Mouse (Mus musculus) spleen, embryonic (tissue): ENCODE results near the gene Tulp1.

Experiments used
- CTCF ChIA-PET: fragments of 350-600 bp; sonication (Branson Sonifier 250); formaldehyde crosslinking; loops from one replicate; lab custom pipeline; 2022; lab: Charles Lee

Tulp1 gene

DNA sequence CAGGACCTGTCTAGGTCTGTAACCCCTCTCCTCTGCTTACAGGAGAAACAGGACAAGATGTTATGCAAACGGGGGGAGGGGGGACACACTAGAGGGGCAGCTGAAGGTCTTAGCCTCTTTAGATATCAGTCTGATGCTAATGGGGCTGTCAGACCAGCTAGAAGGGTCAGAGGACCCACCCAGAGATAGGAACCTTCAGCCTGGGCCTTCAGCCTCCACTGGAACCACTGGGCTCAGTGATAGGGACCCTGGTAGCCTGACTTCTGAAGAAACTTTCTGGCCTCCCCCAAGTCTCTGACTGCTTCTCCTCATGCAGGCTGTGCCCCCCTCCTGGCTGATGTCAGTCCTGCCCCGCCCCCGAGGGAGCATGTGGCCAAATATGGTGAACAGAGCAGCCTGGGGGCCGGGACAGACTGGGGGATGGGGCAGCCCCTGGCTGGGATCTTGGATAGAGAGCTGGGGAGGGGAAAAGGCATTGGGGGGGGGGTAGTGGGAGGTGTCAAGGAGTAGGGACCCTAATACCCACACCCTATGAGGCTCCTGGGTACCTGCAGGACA lies 20.9 kb downstream of the Tulp1 start:
- CTCF ChIA-PET = no interaction called here

DNA sequence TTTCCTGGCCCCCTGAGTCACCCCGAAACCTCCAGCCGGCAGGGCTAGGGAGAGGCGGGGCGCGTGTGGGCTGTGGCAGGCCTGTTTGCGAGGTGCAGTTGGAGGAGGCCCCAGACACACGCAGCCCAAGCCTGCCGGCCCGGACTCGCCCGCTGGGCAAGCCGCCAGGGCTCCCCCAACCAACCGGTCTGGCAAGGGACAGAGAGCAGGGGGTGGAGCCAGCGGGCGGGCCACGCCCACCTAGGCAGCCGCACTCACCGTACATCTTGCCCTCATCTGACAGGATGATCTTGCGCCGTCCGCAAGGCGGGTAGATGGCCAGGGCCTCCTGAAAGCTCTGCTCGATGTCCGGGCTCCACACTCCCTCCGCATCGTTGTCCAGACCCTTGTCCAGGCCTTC lies 23.9 kb downstream of the Tulp1 start:
- CTCF ChIA-PET = no interaction called here

DNA sequence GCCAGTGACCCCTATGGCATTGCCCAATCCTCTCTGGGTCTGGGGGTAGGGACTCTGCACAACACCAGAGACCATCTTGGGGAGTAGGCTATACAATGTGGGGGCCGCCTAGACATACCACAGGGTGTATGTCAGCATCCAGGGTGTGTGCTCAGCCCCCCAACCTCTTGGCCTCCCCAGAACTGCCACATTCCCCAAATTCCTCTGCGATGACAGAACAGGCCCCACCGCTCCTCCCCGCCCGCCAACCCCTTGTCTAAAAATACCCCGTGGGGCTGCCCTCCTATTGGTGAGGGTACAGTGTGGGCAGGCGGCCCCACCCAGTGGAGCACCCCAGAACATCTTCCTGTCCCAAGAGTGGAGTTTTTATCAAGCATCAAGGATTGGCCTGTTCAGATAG lies 24.4 kb downstream of the Tulp1 start:
- CTCF ChIA-PET = no interaction called here

DNA sequence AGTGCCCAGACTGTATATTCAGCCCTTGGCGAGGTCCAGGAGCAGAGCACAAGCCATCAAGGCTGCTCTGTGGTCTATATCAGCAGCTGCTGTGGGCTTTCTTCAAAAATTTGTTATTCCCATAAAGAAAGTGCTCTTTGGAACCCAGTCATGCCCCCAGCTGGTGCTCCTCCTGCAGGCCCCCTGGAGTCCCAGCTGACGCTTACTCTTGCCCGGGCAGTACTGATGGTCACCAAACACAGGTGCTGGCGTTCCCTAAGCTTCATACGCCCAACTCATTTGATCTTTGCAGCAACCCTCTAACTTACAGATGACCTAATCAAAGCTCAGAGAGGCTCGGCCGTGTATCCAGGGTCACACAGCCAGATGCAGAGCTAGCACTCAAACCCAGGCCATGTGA lies 27.5 kb downstream of the Tulp1 start:
- CTCF ChIA-PET = interaction anchor here (0.6 kb wide), 1 partner anchor 286 kb away, joined by 3 read pairs; no protein-coding TSS in a partner anchor

DNA sequence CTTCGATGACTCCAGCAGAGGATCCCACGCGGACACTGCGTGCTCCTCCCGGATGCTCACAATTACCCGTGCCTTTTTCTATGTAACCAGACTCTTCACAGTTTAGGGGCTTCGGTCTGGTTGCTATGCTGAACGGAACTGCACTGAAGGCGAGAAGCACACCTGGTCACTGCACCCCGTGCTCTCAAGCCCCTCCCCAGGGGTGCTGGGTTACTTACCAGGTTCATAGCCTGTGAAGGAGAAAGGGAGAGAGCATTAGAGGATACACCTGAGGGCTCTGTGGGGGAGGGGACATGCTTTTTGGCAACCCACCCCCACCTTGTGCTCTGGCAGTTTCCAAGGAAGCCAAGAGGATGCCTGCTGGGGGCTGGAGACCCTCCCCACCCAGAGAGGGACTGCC lies 29.8 kb downstream of the Tulp1 start:
- CTCF ChIA-PET = no interaction called here

DNA sequence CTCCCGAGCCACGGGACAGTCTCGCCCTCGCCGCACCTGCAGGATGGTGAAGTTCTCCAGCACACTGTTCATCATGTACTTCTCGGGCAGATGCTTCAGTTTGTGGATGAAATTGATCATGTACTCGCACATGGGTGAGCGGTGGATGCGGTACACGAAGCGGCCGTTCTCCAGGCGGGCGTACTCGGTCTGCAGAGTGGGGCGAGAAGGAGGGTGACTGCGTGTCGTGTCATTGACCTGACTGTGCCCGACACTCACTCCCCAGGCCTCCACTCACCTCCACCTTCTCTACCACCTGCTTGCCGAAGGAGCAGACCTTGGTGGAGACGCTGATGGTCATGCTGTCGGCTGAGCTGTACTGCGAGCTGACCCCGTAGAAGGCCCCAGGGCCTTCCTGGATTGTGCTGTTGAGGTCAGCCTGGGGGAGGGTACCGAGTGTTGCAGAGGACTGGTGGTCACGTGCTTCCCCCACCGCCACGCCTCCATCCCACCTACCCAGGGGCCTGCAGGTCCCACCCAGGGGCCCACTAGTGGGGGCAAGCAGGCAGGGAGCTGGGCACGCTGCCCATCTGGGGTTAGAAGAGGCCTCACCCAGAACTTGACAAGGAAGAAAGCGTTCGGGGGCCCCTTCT lies 32.0 kb downstream of the Tulp1 start:
- CTCF ChIA-PET = no interaction called here

DNA sequence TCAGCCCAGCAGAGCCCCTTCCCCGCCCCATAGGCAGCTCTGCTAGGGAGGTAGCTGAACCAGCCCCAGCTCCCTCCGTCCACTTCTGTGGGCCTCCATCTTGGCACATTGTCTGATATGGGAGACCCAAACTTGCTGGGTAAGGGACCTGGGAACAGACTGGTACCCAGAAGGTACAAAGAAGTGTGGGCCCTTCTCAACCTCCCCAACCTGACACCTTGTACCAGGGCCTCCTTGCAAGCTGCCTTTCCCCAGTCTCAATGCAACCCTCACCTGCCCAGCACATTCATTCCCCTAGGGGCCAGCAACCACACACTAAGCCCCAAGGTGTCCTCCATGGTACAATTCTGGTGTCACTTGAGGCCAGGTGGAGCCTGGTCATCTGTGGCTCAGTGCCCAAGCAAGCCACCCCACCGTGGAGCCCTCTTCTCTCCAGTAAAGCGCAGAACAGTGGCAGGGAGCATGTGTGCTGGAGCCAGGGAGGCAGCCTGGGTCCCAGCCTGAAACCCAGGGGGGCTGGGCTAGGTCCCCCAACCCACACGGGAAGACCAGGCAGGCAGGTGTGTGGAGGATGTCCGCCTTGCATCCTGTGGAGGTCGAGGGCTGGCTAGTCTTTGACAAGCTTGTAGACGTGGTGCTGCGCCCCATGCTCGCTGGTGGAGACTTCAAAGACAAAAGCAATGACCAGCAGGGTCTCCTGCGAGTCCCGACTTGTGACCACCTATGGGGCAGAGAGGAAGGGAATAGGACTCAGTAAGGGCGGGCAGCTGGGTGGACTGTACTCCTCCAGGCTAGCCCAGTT lies 32.7 kb downstream of the Tulp1 start:
- CTCF ChIA-PET = interaction anchor here (0.5 to 0.6 kb wide), 2 partner anchors 47 to 189 kb away, joined by 3 to 4 read pairs; no protein-coding TSS in a partner anchor

DNA sequence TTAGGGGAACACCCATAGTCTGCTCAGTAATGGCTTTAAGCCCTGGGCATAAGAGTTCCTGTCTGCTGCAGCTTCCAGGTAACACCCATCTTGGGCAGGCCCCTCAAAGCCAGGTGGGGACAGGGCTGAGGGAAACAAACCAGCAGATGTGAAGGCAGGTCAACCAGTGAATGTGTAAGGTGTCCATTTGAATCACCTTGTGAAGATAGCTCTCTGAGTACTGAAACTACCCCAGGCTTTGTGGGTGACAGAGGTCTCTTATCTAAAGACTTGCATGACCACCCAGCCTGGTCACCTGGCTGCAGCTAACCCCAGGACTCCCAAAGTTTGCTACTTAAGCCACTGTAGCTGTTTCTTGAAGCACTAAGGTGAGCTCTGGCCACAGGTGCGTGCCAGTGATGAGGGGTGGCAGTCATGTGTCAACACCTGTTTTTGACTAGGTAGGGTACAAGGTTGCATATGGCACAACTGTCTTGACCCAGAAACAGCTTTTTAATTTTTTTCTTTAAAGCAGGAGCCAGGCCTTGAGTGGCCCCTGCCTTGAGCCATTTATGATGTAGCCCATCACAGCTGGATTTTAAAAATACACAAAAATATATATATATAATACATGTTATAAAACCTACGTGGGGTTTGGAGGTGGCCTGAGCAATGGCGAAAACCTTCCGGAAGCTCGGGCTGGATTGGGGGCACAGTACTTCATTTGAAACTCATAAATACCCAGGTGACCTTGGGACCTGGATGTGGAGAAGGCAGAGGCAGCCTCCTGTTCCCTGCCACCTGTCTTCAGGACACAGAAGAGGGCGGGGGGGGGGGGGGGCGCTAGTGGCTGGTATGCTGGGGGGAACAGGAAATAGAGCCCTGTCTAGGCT lies 33.5 kb downstream of the Tulp1 start:
- CTCF ChIA-PET = interaction anchor here (0.5 to 0.6 kb wide), 2 partner anchors 46 to 190 kb away, joined by 3 to 4 read pairs; no protein-coding TSS in a partner anchor

DNA sequence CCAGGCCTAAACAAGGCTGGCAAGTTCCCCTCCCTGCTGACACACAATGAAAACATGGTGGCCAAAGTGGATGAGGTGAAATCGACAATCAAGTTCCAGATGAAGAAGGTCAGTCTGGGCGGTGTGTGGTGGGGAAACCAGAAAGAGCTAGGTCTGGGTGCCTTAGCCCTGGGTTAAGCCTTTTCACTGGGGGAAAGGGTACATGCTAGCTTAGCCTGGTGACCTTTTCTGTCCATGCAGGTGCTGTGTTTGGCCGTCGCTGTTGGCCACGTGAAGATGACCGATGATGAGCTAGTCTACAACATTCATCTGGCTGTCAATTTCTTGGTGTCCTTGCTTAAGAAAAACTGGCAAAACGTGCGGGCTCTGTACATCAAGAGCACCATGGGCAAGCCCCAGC lies 34.4 kb downstream of the Tulp1 start:
- CTCF ChIA-PET = interaction anchor here (0.6 kb wide), 2 partner anchors 123 to 125 kb away, joined by 6 to 14 read pairs; partner anchors contain the start of gene Def6

DNA sequence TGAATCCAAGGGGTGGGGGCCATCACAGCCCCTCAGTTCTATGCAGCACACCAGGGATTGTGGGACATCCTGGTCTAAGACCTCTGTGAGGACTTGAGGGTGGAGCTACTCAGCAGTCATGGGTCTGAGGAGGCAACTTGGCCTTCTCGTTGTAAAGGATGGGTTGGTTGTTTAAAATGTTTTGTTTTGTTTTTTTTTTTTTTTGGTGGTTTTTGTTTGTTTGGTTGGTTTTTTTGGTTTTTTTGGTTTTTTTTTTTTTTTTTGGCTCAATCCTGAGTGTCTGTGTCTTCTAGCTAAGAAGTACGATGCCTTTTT lies 34.8 kb downstream of the Tulp1 start:
- CTCF ChIA-PET = interaction anchor here (0.6 to 0.7 kb wide), 3 partner anchors 123 to 1866 kb away, joined by 3 to 14 read pairs (median 6); partner anchors contain the start of gene Def6

DNA sequence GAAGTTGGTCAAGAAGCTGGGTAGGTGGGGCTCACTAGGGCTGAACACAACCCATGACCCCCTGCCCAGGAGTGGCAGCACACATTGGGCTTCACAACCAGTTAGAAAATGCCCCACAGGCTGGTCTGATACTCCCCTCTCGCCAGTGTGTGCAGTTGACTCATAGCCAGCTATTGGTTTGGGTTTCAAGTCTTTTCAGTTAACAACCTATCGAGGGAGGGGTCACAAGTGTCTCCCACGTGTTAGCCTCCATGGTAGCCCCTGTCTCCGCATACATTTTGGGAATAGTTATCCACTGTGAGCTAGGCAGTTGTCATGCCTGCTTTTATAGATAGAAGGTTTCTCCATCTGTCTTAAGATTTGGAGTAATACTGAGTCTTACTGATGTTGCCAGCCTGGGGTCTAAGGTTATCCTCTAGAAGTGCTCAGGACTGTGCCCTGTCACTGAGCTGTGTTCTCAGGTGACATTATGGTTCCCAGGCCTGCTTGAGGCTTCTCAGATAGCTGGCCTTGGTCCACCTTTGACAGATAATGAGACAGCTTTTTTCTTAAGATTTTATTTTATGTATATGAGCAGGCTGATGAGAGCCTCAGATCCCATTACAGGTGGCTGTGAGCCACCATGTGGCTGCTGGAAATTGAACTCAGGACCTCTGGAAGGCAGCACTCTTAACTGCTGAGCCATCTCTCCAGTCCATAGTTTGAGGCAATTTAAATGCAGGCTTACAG lies 35.4 kb downstream of the Tulp1 start:
- CTCF ChIA-PET = interaction anchor here (0.6 to 0.7 kb wide), 2 partner anchors 18 to 1865 kb away, joined by 3 read pairs; no protein-coding TSS in a partner anchor

DNA sequence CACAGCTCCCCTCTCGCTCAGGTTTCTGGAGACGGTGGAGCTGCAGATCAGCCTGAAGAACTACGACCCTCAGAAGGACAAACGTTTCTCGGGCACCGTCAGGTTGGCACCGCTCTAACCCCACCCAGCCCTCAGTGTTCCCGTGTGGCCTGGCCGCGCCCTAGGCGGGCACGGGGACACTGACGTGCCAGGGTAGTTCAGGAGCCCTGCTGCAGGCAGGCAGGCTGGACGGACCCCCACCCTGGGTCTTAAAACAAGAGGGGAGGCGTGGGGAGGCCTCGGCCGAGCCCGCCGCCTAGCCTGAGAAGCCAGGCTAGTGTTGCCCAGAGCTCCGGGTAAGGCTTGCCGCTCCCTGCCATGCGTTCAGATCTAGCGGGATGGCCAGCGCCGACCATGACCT lies 36.1 kb downstream of the Tulp1 start:
- CTCF ChIA-PET = interaction anchor here (0.6 kb wide), 1 partner anchor 18 kb away, joined by 3 read pairs; no protein-coding TSS in a partner anchor

DNA sequence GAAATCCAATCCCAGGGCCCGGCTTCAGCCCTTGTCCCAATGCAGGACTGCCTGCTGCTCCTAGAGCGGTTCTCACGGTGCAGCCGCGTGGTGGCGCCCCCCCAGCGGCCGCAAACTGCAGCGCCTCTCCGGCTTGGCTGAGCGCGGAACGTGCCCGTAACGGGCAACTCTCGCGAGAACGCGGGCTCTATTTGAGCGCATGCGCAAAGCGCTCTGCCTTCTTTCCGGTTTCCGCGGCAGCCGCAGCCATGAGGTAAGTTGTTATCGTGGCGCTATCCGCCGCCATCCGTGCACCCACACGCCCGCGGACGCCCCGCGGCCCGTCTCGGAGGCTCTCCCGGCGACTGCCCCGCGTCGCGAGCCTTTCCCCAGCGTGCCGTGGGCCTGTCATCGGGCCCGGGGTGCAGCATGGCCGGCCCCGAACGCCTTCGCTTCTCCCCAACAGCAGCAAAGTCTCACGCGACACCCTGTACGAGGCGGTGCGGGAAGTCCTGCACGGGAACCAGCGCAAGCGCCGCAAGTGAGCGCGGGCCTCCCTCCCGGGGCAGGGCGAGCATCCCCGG lies 36.6 kb downstream of the Tulp1 start, which contains the start of gene Rpl10a:
Rpl10a (plus strand) TSS at position 106 of the 563 bp plus-strand sequence.
- CTCF ChIA-PET = no interaction called here

DNA sequence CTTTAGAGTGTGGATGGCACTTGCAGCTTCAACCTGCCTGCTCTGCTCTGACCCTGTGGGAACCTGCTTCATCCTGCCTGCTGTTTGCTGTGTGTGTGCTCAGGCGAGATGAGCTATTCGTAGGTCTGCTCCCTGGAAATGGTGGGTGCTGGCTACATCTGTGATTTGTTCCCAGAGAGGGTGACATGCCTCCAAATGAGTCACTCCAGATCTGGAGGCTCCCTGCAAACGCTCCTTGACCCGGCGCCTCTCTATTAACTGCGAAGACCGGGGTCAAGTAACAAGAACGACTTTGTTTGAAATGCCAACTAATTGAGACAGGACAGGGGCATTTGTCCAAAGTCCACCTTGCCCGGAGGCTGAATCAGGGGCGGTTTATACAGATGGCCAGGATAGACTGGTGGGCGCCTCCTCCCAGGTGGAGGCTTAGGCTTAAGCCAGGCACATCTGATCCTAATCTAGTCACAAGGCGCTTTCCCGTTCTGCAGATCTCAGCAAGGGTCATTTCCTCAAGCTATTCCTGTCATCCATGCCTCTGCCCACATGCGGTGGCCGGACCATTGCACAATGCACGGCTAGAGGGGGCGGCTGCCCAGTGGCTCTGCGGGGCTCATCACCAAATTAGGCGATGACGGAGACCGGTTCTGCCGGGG lies 37.2 kb downstream of the Tulp1 start:
- CTCF ChIA-PET = no interaction called here

DNA sequence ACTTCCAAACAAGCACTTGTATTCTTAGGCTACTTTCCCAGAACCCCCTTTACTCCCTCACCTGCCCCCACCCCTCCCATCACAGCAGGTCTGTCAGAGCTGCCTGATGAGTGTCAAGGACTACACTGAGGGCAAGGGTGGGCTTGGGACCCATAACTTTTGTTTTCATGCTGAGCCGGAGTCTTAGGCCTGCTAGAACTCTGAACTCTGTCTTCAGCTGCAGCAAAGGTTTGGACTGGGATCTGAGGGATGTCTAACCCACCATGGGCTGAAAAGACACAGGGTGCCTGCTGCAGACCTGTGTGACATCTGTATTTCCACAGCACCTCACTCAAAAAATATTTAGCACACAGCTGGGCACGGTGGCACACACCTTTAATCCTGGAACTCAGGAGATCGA lies 38.1 kb downstream of the Tulp1 start:
- CTCF ChIA-PET = no interaction called here

DNA sequence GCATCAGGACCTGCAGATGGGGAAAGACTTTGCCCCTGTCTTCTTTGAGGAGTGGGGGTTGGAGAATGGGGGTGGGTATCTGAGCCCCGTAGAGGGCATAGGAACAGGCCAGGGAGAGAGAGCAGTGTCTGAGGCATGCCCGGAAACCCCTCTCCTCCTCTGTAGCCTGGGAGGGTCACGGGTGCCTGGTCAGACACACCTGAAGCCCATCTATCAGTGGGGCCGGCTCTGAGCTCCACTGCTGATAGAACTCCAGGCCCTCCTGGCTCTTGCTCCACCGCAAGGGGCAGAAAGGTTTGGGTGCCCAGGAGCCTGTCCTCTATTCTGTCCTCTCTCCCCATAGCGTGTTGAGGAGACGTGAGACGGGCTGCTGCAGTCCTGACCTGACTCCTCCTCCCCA lies 39.3 kb downstream of the Tulp1 start:
- CTCF ChIA-PET = no interaction called here

DNA sequence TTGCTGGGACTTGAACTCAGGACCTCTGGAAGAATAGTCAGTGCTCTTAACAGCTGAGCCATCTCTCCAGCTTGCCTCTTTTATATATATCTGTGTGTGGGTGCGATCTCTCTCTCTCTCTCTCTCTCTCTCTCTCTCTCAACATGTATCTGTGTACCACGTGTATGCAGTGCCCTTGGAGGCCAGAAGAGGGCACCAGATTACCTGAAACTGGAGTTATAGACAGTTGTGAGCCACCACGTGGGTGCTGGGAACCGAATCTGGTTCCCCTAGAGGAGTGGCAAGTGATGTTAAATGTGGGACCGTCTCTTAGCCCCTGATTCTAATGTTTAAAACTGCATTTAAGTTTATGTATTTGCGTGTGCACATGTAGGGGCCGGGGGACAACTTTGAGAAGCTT lies 40.6 kb downstream of the Tulp1 start:
- CTCF ChIA-PET = interaction anchor here (0.9 kb wide), 1 partner anchor 728 kb away, joined by 4 read pairs; no protein-coding TSS in a partner anchor

DNA sequence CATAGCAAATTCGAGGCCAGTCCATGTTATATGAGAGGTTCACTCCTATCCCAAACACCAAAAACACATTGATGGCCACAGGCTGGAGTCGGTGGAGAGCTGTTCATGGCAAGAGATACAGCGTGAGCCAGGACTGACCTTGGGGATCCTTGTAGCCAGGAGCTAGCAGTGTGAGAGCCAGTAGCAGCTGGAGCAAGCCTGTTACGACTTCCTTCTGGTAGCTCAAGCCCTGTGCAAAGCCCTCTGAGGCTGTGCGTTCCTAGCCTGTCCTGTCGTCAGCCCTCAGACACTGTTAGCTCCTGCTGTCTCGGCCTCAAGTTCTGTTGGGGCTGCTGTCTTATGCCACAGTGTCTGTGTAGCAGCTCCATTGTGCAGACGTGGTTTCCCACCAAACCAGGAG lies 41.2 kb downstream of the Tulp1 start:
- CTCF ChIA-PET = interaction anchor here (0.6 kb wide), 1 partner anchor 11 kb away, joined by 7 read pairs; no protein-coding TSS in a partner anchor

DNA sequence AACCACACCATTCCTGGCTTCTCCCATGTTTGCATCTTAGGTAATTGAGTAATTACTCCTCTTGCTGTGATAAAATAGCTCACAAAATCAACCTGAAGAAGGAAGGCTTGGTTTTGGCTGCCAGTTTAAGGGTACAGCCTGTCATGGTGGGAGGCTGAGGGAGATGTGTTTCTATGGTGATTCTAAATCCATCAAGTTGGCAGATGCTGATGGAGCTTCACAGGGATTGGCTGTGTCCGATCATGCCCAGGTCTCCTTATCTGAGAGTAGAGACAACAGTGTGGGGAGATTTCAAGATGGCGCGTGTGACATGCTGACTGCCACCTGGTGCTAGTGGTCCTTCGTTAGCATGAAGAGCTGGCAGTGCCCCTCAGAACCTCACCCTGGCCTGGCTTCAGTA lies 43.3 kb downstream of the Tulp1 start:
- CTCF ChIA-PET = interaction anchor here (0.5 kb wide), 1 partner anchor 1267 kb away, joined by 3 read pairs; no protein-coding TSS in a partner anchor

DNA sequence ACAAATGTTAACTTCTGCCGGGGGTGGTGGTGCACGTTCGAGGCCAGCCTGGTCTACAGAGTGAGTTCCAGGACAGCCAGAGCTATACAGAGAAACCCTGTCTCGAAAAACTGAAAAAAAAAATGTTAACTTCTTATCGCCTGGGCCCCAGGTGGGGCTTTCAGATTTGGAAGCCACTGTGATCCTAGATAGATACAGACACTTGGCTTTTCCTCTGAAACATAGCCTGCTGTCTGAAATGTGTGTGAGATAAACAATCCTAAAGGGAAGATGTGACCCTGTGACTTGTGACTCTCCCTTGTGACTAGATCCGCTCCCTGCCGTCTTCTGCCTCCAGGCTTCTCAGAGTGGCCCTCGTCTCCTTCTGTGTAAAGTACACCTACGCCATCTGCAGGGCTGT lies 47.3 kb downstream of the Tulp1 start:
- CTCF ChIA-PET = no interaction called here
